Mouse (Mus musculus) lung, postnatal 0 days (tissue): ENCODE data around the gene Stat5a. TPM values are rescaled to one million over a fixed set of nuclear protein-coding genes. Genes with fewer than 3 reads are reported as not detected.

Experiments used
- ATAC-seq: fragments of 200-750 bp; cut with Nextera tagmentation; 2 replicates; pipeline ENCODE4 v1.8.0; 2017; ENCODE audit warnings: moderate library complexity
- DNase-seq: peaks from one replicate; pipeline ENCODE4 v3.0.0-alpha.2; 2016; ENCODE audit warnings: low spot score
- H3K27ac ChIP-seq: fragments of 300-500 bp; sonication (generic); 2 replicates; pipeline ENCODE4 v1.5.1; 2014; ENCODE audit warnings: antibody characterized with exemption, mild to moderate bottlenecking, low read length, mixed read lengths
- H3K27me3 ChIP-seq: fragments of 300-500 bp; sonication (generic); replicated peaks from 2 replicates; pipeline ENCODE4 v1.6.1; 2014; ENCODE audit warnings: low read length, mixed read lengths; ENCODE audit not compliant: insufficient read depth
- H3K36me3 ChIP-seq: fragments of 300-500 bp; sonication (generic); 2 replicates; pipeline ENCODE4 v1.6.1; 2014; ENCODE audit warnings: low read length, mixed read lengths; ENCODE audit not compliant: insufficient read depth
- H3K4me1 ChIP-seq: fragments of 300-500 bp; sonication (generic); 2 replicates; pipeline ENCODE4 v1.6.1; 2014; ENCODE audit warnings: antibody characterized with exemption, low read depth, low read length, mixed read lengths; ENCODE audit not compliant: insufficient read depth
- H3K4me2 ChIP-seq: fragments of 300-500 bp; sonication (generic); replicated peaks from 2 replicates; pipeline ENCODE4 v1.6.1; 2014; ENCODE audit warnings: low read depth, mild to moderate bottlenecking, low read length, moderate library complexity, mixed read lengths
- H3K4me3 ChIP-seq: fragments of 300-500 bp; sonication (generic); 2 replicates; pipeline ENCODE4 v1.5.1; 2014; ENCODE audit warnings: low read depth, low read length
- H3K9ac ChIP-seq: fragments of 300-500 bp; sonication (generic); replicated peaks from 2 replicates; pipeline ENCODE4 v1.6.1; 2014; ENCODE audit warnings: low read depth, mild to moderate bottlenecking
- H3K9me3 ChIP-seq: fragments of 300-500 bp; sonication (generic); 2 replicates; pipeline ENCODE4 v1.6.1; 2016; ENCODE audit warnings: low read length, mixed read lengths
- CTCF ChIP-seq: IDR thresholded peaks from 2 replicates; pipeline ENCODE4 v1.5.1; 2016; ENCODE audit warnings: antibody characterized with exemption, mild to moderate bottlenecking
- EP300 ChIP-seq: IDR thresholded peaks from 2 replicates; pipeline ENCODE4 v1.6.1; 2016; ENCODE audit warnings: antibody characterized with exemption, mild to moderate bottlenecking, control low read depth
- WGBS: fragments of 180-500 bp; shearing (Covaris S2); extraction: QIAGEN DNeasy Blood & Tissue Kit; methylation state at CpG from one replicate; pipeline ENCODE4 v1.1.7; 2014; 5-methylcytosine and 5-hydroxymethylcytosine counted together
- polyA plus RNA-seq: library from polyadenylated mRNA; unstranded; fragments of >200 nt; fragmentation: Nextera tagmentation; extraction: Ambion mirVana; gene quantifications from 2 replicates; pipeline ENCODE4 v1.2.1, GENCODE M21; 2015

Stat5a gene
- polyA plus RNA-seq, 1 experiment from 2014 or later, result 7.1 TPM

GRCm38 (mm10) chr11:100829691-100830090 is 29.5 kb upstream of the Stat5a start:
- TF ChIP-seq CTCF (no peak), EP300 (no peak)
- no peaks in the 10 kb centered on the region for H3K27me3 ChIP-seq
- 71% methylated on average over 12 of the region's 12 CpGs for WGBS
- H3K4me2 ChIP-seq, result no peak overlapping the region
- H3K36me3 ChIP-seq, result no peaks in the 10 kb centered on the region
- no peaks in the 10 kb centered on the region for H3K9me3 ChIP-seq
- H3K9ac ChIP-seq, result no peak overlapping the region
- H3K4me1 ChIP-seq, result peaks cover 4% of the 10 kb centered on the region; the same call in 1 of the 2 replicates
- no peak overlapping the region for H3K4me3 ChIP-seq
- no peak for DNase-seq
- ATAC-seq, result no peak
- H3K27ac ChIP-seq, result no peak overlapping the region

- no peak for DNase-seq
- H3K4me2 ChIP-seq, result no peak overlapping the region
- no peak overlapping the region for H3K9ac ChIP-seq
- no peak overlapping the region for H3K27ac ChIP-seq
- no peaks in the 10 kb centered on the region for H3K9me3 ChIP-seq
- H3K4me1 ChIP-seq, result peaks cover 4% of the 10 kb centered on the region; the same call in 1 of the 2 replicates
- no peak overlapping the region for H3K4me3 ChIP-seq
- 66% methylated on average over 10 of the region's 10 CpGs for WGBS
- H3K27me3 ChIP-seq, result no peaks in the 10 kb centered on the region
- no peaks in the 10 kb centered on the region for H3K36me3 ChIP-seq
- no peak for ATAC-seq
- TF ChIP-seq CTCF (no peak), EP300 (no peak)
Observed at GRCm38 (mm10) chr11:100831396-100831795, 27.8 kb upstream of the Stat5a start.

GRCm38 (mm10) chr11:100833466-100833865 is 25.7 kb upstream of the Stat5a start:
- peak; percentile 66 for TF ChIP-seq CTCF
- no peak for TF ChIP-seq EP300
- Histone ChIP-seq H3K36me3 (no peaks in the 10 kb centered on the region), H3K9me3 (no peaks in the 10 kb centered on the region), H3K9ac (no peak overlapping the region), H3K4me1 (peaks cover 4% of the 10 kb centered on the region; the same call in 1 of the 2 replicates), H3K4me2 (no peak overlapping the region), H3K27me3 (no peaks in the 10 kb centered on the region), H3K4me3 (no peak overlapping the region), H3K27ac (no peak overlapping the region)
- ATAC-seq (no peak; the same call in 1 of the 2 replicates), DNase-seq (peak; percentile 52)
- 57% methylated on average over 7 of the region's 7 CpGs for WGBS

- H3K4me1 ChIP-seq, result no peaks in the 10 kb centered on the region
- H3K4me3 ChIP-seq, result no peak overlapping the region
- ATAC-seq (no peak), DNase-seq (no peak)
- H3K27ac ChIP-seq, result no peak overlapping the region
- no peaks in the 10 kb centered on the region for H3K36me3 ChIP-seq
- 62% methylated on average over 9 of the region's 9 CpGs for WGBS
- TF ChIP-seq EP300 (no peak), CTCF (peak; percentile 61)
- H3K4me2 ChIP-seq, result no peak overlapping the region
- H3K27me3 ChIP-seq, result no peaks in the 10 kb centered on the region
- H3K9me3 ChIP-seq, result no peaks in the 10 kb centered on the region
- no peak overlapping the region for H3K9ac ChIP-seq
Observed at GRCm38 (mm10) chr11:100836923-100837702, 22.0 kb upstream of the Stat5a start.

- no peak for TF ChIP-seq CTCF
- no peak for TF ChIP-seq EP300
- Histone ChIP-seq H3K27me3 (no peaks in the 10 kb centered on the region), H3K9me3 (no peaks in the 10 kb centered on the region), H3K9ac (no peak overlapping the region), H3K36me3 (no peaks in the 10 kb centered on the region), H3K4me2 (no peak overlapping the region), H3K27ac (no peak overlapping the region), H3K4me1 (no peaks in the 10 kb centered on the region), H3K4me3 (no peak overlapping the region)
- ATAC-seq, result no peak
- 91% methylated on average over 8 of the region's 9 CpGs for whole genome bisulfite sequencing
- DNase-seq, result no peak
Observed at GRCm38 (mm10) chr11:100838894-100839293, 20.3 kb upstream of the Stat5a start.

GRCm38 (mm10) chr11:100839523-100839922 is 19.6 kb upstream of the Stat5a start:
- Histone ChIP-seq H3K27me3 (no peaks in the 10 kb centered on the region), H3K4me3 (no peak overlapping the region), H3K9ac (no peak overlapping the region), H3K4me2 (no peak overlapping the region), H3K4me1 (no peaks in the 10 kb centered on the region), H3K27ac (no peak overlapping the region), H3K36me3 (no peaks in the 10 kb centered on the region), H3K9me3 (no peaks in the 10 kb centered on the region)
- DNase-seq, result no peak
- ATAC-seq, result no peak
- TF ChIP-seq EP300 (no peak), CTCF (no peak)
- 59% methylated on average over 8 of the region's 8 CpGs for WGBS
